Mouse (Mus musculus) brain, embryonic 14.5 days (tissue): Measurements from ENCODE around the gene Zranb1.

Experiments
- CTCF ChIP-seq: fragments of 200-500 bp; IDR thresholded peaks from 2 replicates; pipeline ENCODE4 v1.5.1; 2012; ENCODE audit warnings: inconsistent platforms, mild to moderate bottlenecking, moderate library complexity, borderline replicate concordance; ENCODE audit not compliant: insufficient read depth, insufficient read length; ENCODE audit errors: extremely low read depth
- POLR2A ChIP-seq: fragments of 200-500 bp; IDR thresholded peaks from 2 replicates; pipeline ENCODE4 v1.6.1; 2012; ENCODE audit warnings: mild to moderate bottlenecking, inconsistent platforms, borderline replicate concordance; ENCODE audit not compliant: poor library complexity, insufficient read depth, insufficient read length, severe bottlenecking; ENCODE audit errors: extremely low read depth

DNA sequence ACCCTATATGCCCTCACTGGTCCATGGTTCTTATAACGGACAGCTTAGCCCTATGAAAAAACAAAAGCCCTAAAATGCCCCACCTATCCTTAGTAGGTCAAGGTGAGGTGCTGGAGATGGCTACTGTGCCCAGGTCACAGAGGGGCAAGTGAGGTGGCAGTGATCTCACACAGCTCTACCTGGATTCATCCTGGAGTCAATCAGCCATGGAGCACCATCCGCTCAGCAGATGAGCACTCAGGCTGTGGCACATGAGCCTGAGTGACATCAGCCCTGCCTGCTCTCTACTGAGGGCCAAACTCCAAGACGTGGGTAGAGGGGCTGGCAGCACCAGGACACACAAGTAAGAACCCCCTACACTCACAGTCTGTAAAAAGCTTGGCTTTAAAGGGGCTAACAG lies 70.4 kb downstream of the Zranb1 start:
- no peak for TF ChIP-seq CTCF
- no peak for TF ChIP-seq POLR2A
